Mouse (Mus musculus) lung, embryonic 16.5 days (tissue): Measurements from ENCODE around the gene Med26. TPM values are rescaled to one million over a fixed set of nuclear protein-coding genes. Genes with fewer than 3 reads are reported as not detected.

ENCODE experiments used
- ATAC-seq: fragments of 200-750 bp; cut with Nextera tagmentation; 2 replicates; pipeline ENCODE4 v1.8.0; 2017; ENCODE audit warnings: low read depth, mild to moderate bottlenecking, moderate library complexity
- H3K27ac ChIP-seq: fragments of 300-500 bp; sonication (generic); 2 replicates; pipeline ENCODE4 v1.5.1; 2014; ENCODE audit warnings: mild to moderate bottlenecking, control low read depth, low read length
- H3K27me3 ChIP-seq: fragments of 300-500 bp; sonication (generic); 2 replicates; pipeline ENCODE4 v1.6.1; 2014; ENCODE audit warnings: low read depth, low read length, mixed read lengths; ENCODE audit not compliant: control insufficient read depth, insufficient read depth
- H3K36me3 ChIP-seq: fragments of 300-500 bp; sonication (generic); 2 replicates; pipeline ENCODE4 v1.6.1; 2014; ENCODE audit warnings: low read length; ENCODE audit not compliant: control insufficient read depth, insufficient read depth
- H3K4me1 ChIP-seq: fragments of 300-500 bp; sonication (generic); replicated peaks from 2 replicates; pipeline ENCODE4 v1.6.1; 2014; ENCODE audit warnings: low read length, mixed read lengths; ENCODE audit not compliant: control insufficient read depth, insufficient read depth
- H3K4me2 ChIP-seq: fragments of 300-500 bp; sonication (generic); 2 replicates; pipeline ENCODE4 v1.6.1; 2014; ENCODE audit warnings: low read depth, low read length, control low read depth
- H3K4me3 ChIP-seq: fragments of 300-500 bp; sonication (generic); 2 replicates; pipeline ENCODE4 v1.5.1; 2014; ENCODE audit warnings: mild to moderate bottlenecking, low read length, control low read depth
- H3K9ac ChIP-seq: fragments of 300-500 bp; sonication (generic); 2 replicates; pipeline ENCODE4 v1.6.1; 2014; ENCODE audit warnings: low read length, control low read depth
- H3K9me3 ChIP-seq: fragments of 300-500 bp; sonication (generic); 2 replicates; pipeline ENCODE4 v1.6.1; 2016; ENCODE audit warnings: low read length; ENCODE audit not compliant: control insufficient read depth
- WGBS: fragments of 180-500 bp; shearing (Covaris S2); extraction: QIAGEN DNeasy Blood & Tissue Kit; methylation state at CpG from one replicate; pipeline ENCODE4 v1.1.7; 2014; 5-methylcytosine and 5-hydroxymethylcytosine counted together
- microRNA-seq: library from miRNA; unstranded; fragments of <30 nt; microRNA quantifications from one replicate; pipeline ENCODE4, GENCODE M21; 2016
- polyA plus RNA-seq: library from polyadenylated mRNA; unstranded; fragments of >200 nt; fragmentation: Nextera tagmentation; extraction: Ambion mirVana; gene quantifications from 2 replicates; pipeline ENCODE4 v1.2.1, GENCODE M21; 2015

The Med26 gene
- polyA plus RNA-seq, 1 experiment from 2014 or later = 15.6 TPM

DNA sequence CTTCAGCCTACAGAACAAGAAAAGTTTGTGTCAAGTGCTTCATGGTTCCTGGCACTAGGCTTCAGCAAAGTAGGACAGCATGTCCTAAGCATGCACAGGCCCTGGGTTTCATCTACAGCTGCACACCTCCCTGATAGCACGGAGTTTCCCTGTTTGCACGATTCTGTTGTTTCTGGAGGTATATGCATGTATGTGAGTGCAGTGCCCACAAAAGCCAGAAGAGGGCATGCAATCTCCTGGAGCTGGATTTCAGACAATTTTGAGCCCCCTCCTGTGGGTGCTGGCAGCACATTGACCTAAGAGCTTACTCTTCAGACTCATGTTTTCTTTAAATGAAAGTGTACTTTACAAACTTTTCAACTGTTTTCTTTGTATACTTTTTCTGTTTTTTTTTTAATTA is 94.2 kb downstream of the Med26 start:
- peaks cover 29% of the 10 kb centered on the region for H3K36me3 ChIP-seq
- ATAC-seq = no peak
- no peak overlapping the region for H3K27ac ChIP-seq
- H3K9ac ChIP-seq = no peak overlapping the region
- WGBS = 93% methylated on average over 2 of the region's 2 CpGs
- H3K4me2 ChIP-seq = no peak overlapping the region
- peaks cover 3% of the 10 kb centered on the region; the same call in 1 of the 2 replicates for H3K9me3 ChIP-seq
- no peaks in the 10 kb centered on the region for H3K4me1 ChIP-seq
- no peaks in the 10 kb centered on the region for H3K27me3 ChIP-seq
- H3K4me3 ChIP-seq = no peak overlapping the region

DNA sequence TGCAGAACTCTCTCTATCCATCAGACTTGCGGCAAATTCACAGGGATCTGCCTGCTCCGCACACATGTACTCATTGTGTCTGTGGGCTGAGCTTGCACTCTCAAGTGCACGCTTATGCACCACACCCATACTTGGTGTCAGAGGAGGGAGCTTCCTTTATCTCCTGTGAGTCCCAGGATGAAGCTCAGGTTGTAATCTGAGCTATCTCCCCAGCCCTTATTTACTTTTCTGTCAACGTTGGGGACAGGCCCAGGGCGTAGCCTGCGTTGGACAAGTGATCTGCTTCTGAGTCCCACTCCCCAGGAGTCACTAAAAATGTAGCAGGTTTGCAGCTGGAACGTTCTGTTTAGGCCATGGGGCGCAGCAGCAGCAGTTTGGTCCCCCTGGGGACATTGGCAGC is 96.6 kb downstream of the Med26 start:
- 56% methylated on average over 8 of the region's 8 CpGs for WGBS
- no peak overlapping the region for H3K9ac ChIP-seq
- no peak overlapping the region for H3K4me3 ChIP-seq
- H3K27me3 ChIP-seq = no peaks in the 10 kb centered on the region
- no peak for ATAC-seq
- peaks cover 29% of the 10 kb centered on the region for H3K36me3 ChIP-seq
- H3K27ac ChIP-seq = no peak overlapping the region
- H3K4me1 ChIP-seq = no peaks in the 10 kb centered on the region
- no peak overlapping the region for H3K4me2 ChIP-seq
- peaks cover 3% of the 10 kb centered on the region; the same call in 1 of the 2 replicates for H3K9me3 ChIP-seq

- H3K4me2 ChIP-seq = no peak overlapping the region
- no peaks in the 10 kb centered on the region for H3K9me3 ChIP-seq
- H3K9ac ChIP-seq = no peak overlapping the region
- 91% methylated on average over 6 of the region's 6 CpGs for WGBS
- H3K27ac ChIP-seq = no peak overlapping the region
- no peak for ATAC-seq
- peaks cover 4% of the 10 kb centered on the region for H3K4me1 ChIP-seq
- no peaks in the 10 kb centered on the region for H3K27me3 ChIP-seq
- H3K36me3 ChIP-seq = peaks cover 9% of the 10 kb centered on the region
- H3K4me3 ChIP-seq = no peak overlapping the region
These were observed 103.0 kb downstream of the Med26 start for GRCm38 (mm10) chr8:72445071-72445470.

Small RNAs within 50 kb of the gene (microRNA-seq; reads per million reads assigned to microRNA genes)
- gene Gm28019 (not detected), gene Mir7068 (not detected)

Other genes with a start within 250 kb of the Med26 start
- 33.3 and 34.5 TPM in 2 replicates for gene Gm10282, start 243.0 kb downstream of the Med26 start, polyA plus RNA-seq
- 11.7 and 12.9 TPM in 2 replicates for gene Klf2, start 229.2 kb downstream of the Med26 start, polyA plus RNA-seq
- 52.6 and 53.1 TPM in 2 replicates for gene Eps15l1, start 126.8 kb downstream of the Med26 start, polyA plus RNA-seq
- 1.8 and 2.1 TPM in 2 replicates for gene Calr3, start 104.4 kb downstream of the Med26 start, polyA plus RNA-seq
- gene 1700030K09Rik, start 104.4 kb downstream of the Med26 start, polyA plus RNA-seq = 16.9 and 17.3 TPM in 2 replicates
- gene Cherp, start 73.0 kb downstream of the Med26 start, polyA plus RNA-seq = 55.8 and 68.3 TPM in 2 replicates
- gene Slc35e1, start 55.7 kb downstream of the Med26 start, polyA plus RNA-seq = 7.5 and 7.6 TPM in 2 replicates
- 112 and 120 TPM in 2 replicates for gene Smim7, start 22.8 kb upstream of the Med26 start, polyA plus RNA-seq
- gene Tmem38a, start 23.8 kb upstream of the Med26 start, polyA plus RNA-seq = 19.6 and 19.8 TPM in 2 replicates
- gene Nwd1, start 98.4 kb upstream of the Med26 start, polyA plus RNA-seq = 0.23 and 0.26 TPM in 2 replicates
- gene Sin3b, start 175.0 kb upstream of the Med26 start, polyA plus RNA-seq = 149 and 158 TPM in 2 replicates
- 3.0 and 3.6 TPM in 2 replicates for gene F2rl3, start 213.6 kb upstream of the Med26 start, polyA plus RNA-seq